Mouse (Mus musculus) megakaryocyte, embryonic 14.5 days (primary cell): ENCODE measurements around the gene Gp1ba.

Experiments used
- FLI1 ChIP-seq: IDR thresholded peaks from 2 replicates; pipeline ENCODE4 v1.6.1; 2012; ENCODE audit warnings: low read length, inconsistent platforms, mixed read lengths
- GATA1 ChIP-seq: IDR thresholded peaks from 3 replicates; pipeline ENCODE4 v1.6.1; 2012; ENCODE audit warnings: mixed read lengths, low read length, inconsistent platforms, borderline replicate concordance

GRCm38 (mm10) chr11:70670483-70670882 lies 31.6 kb downstream of the Gp1ba start:
- TF ChIP-seq GATA1: no peak
- no peak for TF ChIP-seq FLI1
